Mouse (Mus musculus): ENCODE measurements around the gene Card10. TPM values are rescaled to one million over a fixed set of nuclear protein-coding genes. Genes with fewer than 3 reads are reported as not detected.

The Card10 gene
- polyA plus RNA-seq, 1 experiment = 8.2 TPM

GRCm38 (mm10) chr15:78796196-78797059 is 6.4 kb downstream of the Card10 start:
- Histone ChIP-seq H3K4me1 (ENCODE audit: control insufficient read depth, insufficient read depth, low read length) (peaks cover 4% of the 10 kb centered on the region; the same call in 1 of the 2 replicates), H3K4me3 (replicated peaks; ENCODE audit: insufficient read depth, low read depth, low read length) (no peak overlapping the region), H3K27me3 (ENCODE audit: control insufficient read depth, insufficient read depth, low read length) (no peaks in the 10 kb centered on the region; the same call in 1 of the 2 replicates), H3K27ac (ENCODE audit: insufficient read depth, low read length) (no peak overlapping the region)
- TF ChIP-seq CTCF (IDR thresholded peaks at IDR 0.05; ENCODE audit: borderline replicate concordance, insufficient read depth, low read depth, low read length) = no peak
- no peak for TF ChIP-seq POLR2A (IDR thresholded peaks at IDR 0.05; ENCODE audit: borderline replicate concordance, insufficient read depth, low read length)
- no peak for DNase-seq
- 36% methylated on average over 25 of the region's 25 CpGs for WGBS

- no peak for TF ChIP-seq CTCF (IDR thresholded peaks at IDR 0.05; ENCODE audit: borderline replicate concordance, insufficient read depth, low read depth, low read length)
- TF ChIP-seq POLR2A (IDR thresholded peaks at IDR 0.05; ENCODE audit: borderline replicate concordance, insufficient read depth, low read length) = no peak
- Histone ChIP-seq H3K4me1 (ENCODE audit: control insufficient read depth, insufficient read depth, low read length) (0 out of 2 replicates have a peak, but pooled peaks cover under 1% of the 10 kb centered on the region), H3K27me3 (ENCODE audit: control insufficient read depth, insufficient read depth, low read length) (no peaks in the 10 kb centered on the region), H3K4me3 (replicated peaks; ENCODE audit: insufficient read depth, low read depth, low read length) (no peak overlapping the region), H3K27ac (ENCODE audit: insufficient read depth, low read length) (no peak overlapping the region)
- DNase-seq = no peak
- 83% methylated on average over 12 of the region's 12 CpGs for WGBS
These were observed 11.9 kb downstream of the Card10 start for GRCm38 (mm10) chr15:78790990-78791389.

DNA sequence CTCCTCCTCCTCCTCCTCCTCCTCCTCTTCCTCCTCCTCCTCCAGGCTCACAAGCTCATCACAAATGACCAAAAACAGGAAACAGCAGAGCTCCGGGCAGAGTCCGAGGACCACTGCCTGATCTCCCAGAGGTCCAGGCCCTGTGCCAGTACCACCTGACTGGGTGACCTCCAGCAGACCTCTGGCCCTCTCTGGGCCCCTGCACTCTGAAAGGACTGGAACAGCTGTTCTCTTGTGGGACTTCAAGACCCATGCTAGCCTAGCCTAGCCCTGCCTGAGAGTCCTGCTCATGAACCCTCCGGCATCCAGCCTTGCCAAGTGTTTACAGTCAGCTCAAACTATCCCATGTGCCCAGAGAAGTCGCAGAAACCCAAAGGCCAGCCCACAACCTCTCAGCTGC is 12.4 kb downstream of the Card10 start:
- H3K4me3 ChIP-seq (replicated peaks; ENCODE audit: insufficient read depth, low read depth, low read length) = no peak overlapping the region
- H3K27ac ChIP-seq (ENCODE audit: insufficient read depth, low read length) = no peak overlapping the region
- no peaks in the 10 kb centered on the region for H3K4me1 ChIP-seq (ENCODE audit: control insufficient read depth, insufficient read depth, low read length)
- TF ChIP-seq CTCF (IDR thresholded peaks at IDR 0.05; ENCODE audit: borderline replicate concordance, insufficient read depth, low read depth, low read length) = no peak
- 51% methylated on average over 4 of the region's 4 CpGs for WGBS
- DNase-seq = no peak
- no peaks in the 10 kb centered on the region for H3K27me3 ChIP-seq (ENCODE audit: control insufficient read depth, insufficient read depth, low read length)

DNA sequence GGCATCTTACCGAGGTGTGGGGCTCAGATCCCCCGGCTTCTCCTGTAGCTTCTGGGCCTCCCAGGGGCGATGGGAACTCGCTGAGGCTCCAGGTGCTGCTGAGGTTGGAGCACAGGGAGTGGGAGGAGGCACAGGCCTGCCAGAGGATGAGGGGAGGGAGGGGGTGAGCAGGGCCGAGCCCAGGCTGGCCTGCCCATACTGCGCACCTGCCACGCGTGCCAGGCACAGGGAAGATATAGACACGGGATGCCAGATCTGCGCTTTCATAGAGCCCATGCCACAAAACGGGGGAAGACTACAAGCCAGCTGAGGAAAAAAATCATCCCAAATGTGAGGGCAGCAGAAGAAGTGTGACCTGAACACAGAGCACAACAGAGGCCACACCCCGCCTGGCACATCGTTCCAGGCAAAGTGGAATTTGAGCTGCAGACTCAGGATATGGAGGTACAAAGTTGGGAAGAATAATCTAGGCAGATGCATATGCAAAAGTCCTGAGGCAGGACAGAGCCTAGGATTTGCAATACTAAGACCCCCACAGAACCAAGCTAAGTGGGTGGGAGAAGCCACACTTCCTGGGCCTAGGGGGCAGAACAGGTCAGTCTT is 13.0 kb downstream of the Card10 start:
- no peaks in the 10 kb centered on the region for H3K27me3 ChIP-seq (ENCODE audit: control insufficient read depth, insufficient read depth, low read length)
- TF ChIP-seq POLR2A (IDR thresholded peaks at IDR 0.05; ENCODE audit: borderline replicate concordance, insufficient read depth, low read length) = no peak
- TF ChIP-seq CTCF (IDR thresholded peaks at IDR 0.05; ENCODE audit: borderline replicate concordance, insufficient read depth, low read depth, low read length) = no peak
- 86% methylated on average over 13 of the region's 13 CpGs for WGBS
- no peak overlapping the region for H3K4me3 ChIP-seq (replicated peaks; ENCODE audit: insufficient read depth, low read depth, low read length)
- no peak overlapping the region for H3K27ac ChIP-seq (ENCODE audit: insufficient read depth, low read length)
- no peaks in the 10 kb centered on the region for H3K4me1 ChIP-seq (ENCODE audit: control insufficient read depth, insufficient read depth, low read length)
- DNase-seq = no peak

GRCm38 (mm10) chr15:78788042-78788441 is 14.8 kb downstream of the Card10 start:
- Histone ChIP-seq H3K4me3 (replicated peaks; ENCODE audit: insufficient read depth, low read depth, low read length) (no peak overlapping the region), H3K4me1 (ENCODE audit: control insufficient read depth, insufficient read depth, low read length) (no peaks in the 10 kb centered on the region), H3K27me3 (ENCODE audit: control insufficient read depth, insufficient read depth, low read length) (no peaks in the 10 kb centered on the region), H3K27ac (ENCODE audit: insufficient read depth, low read length) (no peak overlapping the region)
- DNase-seq = no peak
- 95% methylated on average over 3 of the region's 3 CpGs for WGBS
- TF ChIP-seq POLR2A (IDR thresholded peaks at IDR 0.05; ENCODE audit: borderline replicate concordance, insufficient read depth, low read length) (no peak), CTCF (IDR thresholded peaks at IDR 0.05; ENCODE audit: borderline replicate concordance, insufficient read depth, low read depth, low read length) (no peak)

- TF ChIP-seq POLR2A (IDR thresholded peaks at IDR 0.05; ENCODE audit: borderline replicate concordance, insufficient read depth, low read length) (no peak), CTCF (IDR thresholded peaks at IDR 0.05; ENCODE audit: borderline replicate concordance, insufficient read depth, low read depth, low read length) (no peak)
- no peak for DNase-seq
- Histone ChIP-seq H3K4me1 (ENCODE audit: control insufficient read depth, insufficient read depth, low read length) (no peaks in the 10 kb centered on the region), H3K27ac (ENCODE audit: insufficient read depth, low read length) (no peak overlapping the region), H3K27me3 (ENCODE audit: control insufficient read depth, insufficient read depth, low read length) (no peaks in the 10 kb centered on the region), H3K4me3 (replicated peaks; ENCODE audit: insufficient read depth, low read depth, low read length) (no peak overlapping the region)
- WGBS = 73% methylated on average over 9 of the region's 9 CpGs
These were observed 15.5 kb downstream of the Card10 start for GRCm38 (mm10) chr15:78787287-78787856.

DNA sequence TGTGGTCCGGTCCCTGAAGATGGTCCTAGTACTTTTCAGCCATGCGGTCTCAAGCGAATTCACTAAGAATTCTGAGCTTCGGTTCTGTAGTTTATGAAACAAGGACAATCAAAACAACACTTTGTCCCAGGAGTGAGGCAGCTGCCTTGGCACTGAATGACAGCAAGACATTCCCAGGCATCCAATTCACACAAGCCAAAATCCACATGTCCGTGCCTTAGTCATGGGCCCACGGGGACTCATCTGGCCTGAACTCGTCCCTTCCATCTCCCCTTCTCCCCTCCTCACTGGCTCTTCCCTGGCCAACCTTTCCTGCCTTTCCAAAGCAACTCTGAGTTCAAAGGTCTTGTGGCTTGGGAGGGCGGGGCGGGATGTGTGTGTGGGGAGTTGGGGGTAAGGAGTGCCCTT is 16.4 kb downstream of the Card10 start:
- no peak for DNase-seq
- H3K27me3 ChIP-seq (ENCODE audit: control insufficient read depth, insufficient read depth, low read length) = no peaks in the 10 kb centered on the region
- TF ChIP-seq CTCF (IDR thresholded peaks at IDR 0.05; ENCODE audit: borderline replicate concordance, insufficient read depth, low read depth, low read length) (no peak), POLR2A (IDR thresholded peaks at IDR 0.05; ENCODE audit: borderline replicate concordance, insufficient read depth, low read length) (no peak)
- no peaks in the 10 kb centered on the region for H3K4me1 ChIP-seq (ENCODE audit: control insufficient read depth, insufficient read depth, low read length)
- H3K27ac ChIP-seq (ENCODE audit: insufficient read depth, low read length) = no peak overlapping the region
- WGBS = 69% methylated on average over 9 of the region's 9 CpGs
- H3K4me3 ChIP-seq (replicated peaks; ENCODE audit: insufficient read depth, low read depth, low read length) = no peak overlapping the region

Measured in cerebellum, adult 2 months (tissue).